Mouse (Mus musculus): ENCODE results near the gene Abcd3.

GRCm38 (mm10) chr3:121737453-121737852, 77.6 kb downstream of the Abcd3 start:
- TF ChIP-seq POLR2A (IDR thresholded peaks at IDR 0.05; ENCODE audit: control insufficient read depth, extremely low read depth, insufficient read depth, low read length, poor library complexity) (no peak), CTCF (IDR thresholded peaks at IDR 0.05; ENCODE audit: borderline replicate concordance, control insufficient read depth, extremely low read depth, insufficient read depth, low read length, poor library complexity) (no peak)

All from thymus, adult 2 months (tissue).